Mouse (Mus musculus) cerebellum, postnatal 4 days (tissue): ENCODE results near the gene Ccdc107.

Experiments used
- DNase-seq, 2 experiments: peaks; one replicate each; pipeline ENCODE4 v3.0.0; 2022; ENCODE audit warnings: low spot score in 2 of 2, mixed read lengths in 1 of 2

Ccdc107 gene

DNA sequence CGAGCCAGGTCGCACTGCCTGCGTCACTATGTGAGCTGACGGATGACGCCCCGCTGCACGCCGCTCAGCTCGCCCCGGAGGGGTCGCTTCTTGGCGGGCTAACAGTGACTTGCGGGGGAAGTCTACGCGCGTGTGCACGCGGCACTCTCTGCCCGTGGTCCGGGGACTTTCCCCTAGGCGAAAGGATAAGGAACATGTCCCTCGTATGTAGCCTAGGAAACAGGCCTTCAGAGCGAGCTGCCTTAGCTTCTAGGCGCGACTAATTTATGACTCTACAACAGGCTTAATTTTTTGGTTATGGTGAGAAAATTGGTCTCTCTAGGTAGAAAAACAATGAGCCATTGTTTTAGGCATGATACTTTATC lies at the start of gene Ccdc107:
Ccdc107 (plus strand) TSS at position 80 of the 365 bp plus-strand sequence.
- peak; percentile 68 to 89 for DNase-seq

DNA sequence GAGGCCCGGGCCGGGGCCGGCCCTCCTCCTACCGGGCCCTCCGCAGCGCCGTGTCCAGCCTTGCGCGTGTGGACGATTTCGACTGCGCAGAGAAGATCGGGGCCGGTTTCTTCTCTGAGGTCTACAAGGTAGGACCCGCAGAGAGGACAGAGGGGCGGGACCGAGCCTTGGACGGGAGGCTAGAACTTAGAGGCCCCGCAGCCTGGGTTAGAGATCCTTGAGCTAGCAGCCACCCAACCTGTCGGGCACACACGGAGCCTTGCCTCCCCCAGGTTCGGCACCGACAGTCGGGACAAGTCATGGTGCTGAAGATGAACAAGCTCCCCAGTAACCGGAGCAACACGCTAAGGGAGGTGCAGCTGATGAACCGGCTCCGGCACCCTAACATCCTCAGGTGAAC lies 49.2 kb upstream of the Ccdc107 start:
- DNase-seq, result no peak

DNA sequence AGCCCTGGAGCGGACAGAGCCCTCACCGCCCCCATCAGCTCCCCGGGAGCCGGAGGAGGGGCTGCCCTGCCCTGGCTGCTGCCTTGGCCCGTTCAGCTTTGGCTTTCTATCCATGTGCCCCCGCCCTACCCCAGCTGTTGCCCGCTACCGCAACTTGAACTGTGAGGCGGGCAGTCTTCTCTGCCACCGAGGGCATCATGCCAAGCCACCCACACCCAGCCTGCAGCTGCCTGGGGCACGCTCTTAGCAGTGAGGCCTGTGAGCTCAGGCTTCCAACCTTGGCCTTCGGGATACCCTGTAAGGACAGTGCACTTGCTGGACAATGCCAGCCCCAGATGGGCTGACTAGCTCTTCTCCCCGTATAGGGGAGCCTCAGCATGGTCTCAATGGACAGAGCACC lies 45.4 kb upstream of the Ccdc107 start:
- DNase-seq, result no peak

DNA sequence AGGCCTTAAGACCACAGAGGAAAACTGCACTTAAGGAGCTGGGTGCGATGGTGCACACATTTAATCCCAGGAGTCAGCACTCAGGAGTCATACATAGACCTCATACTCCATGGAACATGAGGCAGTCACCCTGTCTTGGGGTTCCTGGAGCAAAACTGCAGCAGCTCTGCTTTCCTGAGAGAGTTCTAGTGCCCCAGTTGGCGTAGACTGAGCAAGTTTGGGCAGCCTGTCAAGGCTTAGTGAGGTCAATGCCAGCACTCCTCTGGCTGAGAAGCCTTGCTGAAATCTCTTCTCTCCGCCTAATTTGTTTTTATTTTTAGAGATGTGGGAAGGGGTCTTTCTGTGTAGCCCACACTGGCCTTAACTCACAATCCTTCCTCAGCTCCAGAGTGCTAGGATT lies 44.1 kb upstream of the Ccdc107 start:
- DNase-seq, result no peak

GRCm38 (mm10) chr4:43452315-43452714 lies 40.4 kb upstream of the Ccdc107 start:
- no peak for DNase-seq

- DNase-seq, result no peak
Measured at GRCm38 (mm10) chr4:43453413-43453812, 39.3 kb upstream of the Ccdc107 start.

GRCm38 (mm10) chr4:43454041-43454836 lies 38.5 kb upstream of the Ccdc107 start, which contains the start of gene Cd72:
Gene Cd72 (minus strand): TSS chr4:43454628.
- DNase-seq, result no peak

DNA sequence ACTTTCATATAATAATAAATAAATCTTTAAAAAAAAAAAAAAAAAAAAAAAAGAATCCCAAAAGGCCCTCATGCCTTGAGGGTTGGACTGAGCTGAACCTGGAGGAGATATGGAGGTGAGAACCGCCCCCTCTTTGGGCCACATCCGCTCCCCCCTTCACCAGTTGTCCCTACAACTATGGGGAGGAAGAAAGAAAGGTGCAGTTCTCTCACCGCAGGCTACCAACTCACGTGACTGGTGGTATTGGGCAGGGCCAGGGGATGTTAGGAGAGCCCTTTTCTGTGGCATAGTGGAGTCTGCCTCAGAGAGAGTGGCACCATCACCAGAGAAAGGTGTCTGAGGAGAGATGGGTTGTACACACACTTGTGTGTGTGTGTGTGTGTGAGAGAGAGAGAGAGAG lies 36.2 kb upstream of the Ccdc107 start:
- no peak for DNase-seq

DNA sequence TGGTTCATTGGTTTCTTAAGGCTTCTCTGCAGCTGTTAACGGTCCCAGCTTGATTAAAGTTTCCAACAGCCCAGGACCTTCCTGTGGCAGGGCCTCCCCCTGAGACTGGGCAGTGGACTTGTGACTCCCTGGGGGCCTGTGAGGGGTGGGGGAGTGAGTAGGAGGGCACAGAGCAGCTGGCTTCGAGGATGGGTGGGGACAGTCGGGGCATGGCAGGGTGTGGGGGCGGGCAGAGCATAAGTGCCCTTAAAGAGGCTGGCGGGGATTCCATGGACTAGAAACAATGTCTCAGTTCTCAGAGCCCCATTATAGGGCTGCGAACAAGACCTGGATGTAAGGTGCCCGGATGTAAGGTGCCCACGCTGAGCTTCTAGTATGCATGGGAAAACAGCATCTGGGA lies 35.6 kb upstream of the Ccdc107 start:
- DNase-seq, result no peak

DNA sequence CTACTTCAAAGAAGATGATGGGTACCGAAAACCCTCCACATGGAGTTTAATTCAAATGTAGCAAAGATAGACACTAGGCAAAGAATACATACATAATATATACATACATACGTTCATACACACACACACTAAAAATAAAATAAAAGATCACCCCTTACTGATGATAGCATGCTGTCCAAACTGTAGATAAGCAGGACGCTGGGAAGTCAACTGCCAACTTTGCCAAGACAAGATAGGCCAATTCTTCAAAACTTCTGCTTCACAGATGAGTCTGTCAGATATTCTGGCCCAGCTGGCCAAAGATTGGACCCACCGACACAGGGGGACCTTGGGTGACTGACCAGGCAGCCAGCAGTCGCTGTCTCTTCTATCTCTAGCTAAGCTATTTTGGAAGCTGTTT lies 29.6 kb upstream of the Ccdc107 start:
- DNase-seq, result no peak

DNA sequence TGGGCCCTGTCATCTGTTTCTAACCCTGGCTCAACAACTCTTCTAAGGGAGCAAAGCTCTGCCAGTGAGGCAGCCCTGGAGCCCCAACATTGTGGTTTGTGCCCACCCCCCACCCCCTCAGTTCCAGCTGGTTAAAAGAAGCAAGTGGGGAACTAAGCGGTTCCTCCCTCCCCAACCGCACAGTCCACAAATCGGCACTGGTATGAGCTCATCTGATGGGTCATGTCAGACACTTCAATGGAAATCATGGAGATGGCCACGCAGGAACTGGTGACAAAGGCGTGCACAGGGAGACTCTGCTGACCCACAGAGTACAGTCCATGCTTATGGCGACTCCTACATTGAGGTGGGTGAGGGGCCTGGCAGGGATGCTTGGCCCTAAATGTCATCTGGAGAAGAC lies 26.8 kb upstream of the Ccdc107 start:
- DNase-seq, result no peak

DNA sequence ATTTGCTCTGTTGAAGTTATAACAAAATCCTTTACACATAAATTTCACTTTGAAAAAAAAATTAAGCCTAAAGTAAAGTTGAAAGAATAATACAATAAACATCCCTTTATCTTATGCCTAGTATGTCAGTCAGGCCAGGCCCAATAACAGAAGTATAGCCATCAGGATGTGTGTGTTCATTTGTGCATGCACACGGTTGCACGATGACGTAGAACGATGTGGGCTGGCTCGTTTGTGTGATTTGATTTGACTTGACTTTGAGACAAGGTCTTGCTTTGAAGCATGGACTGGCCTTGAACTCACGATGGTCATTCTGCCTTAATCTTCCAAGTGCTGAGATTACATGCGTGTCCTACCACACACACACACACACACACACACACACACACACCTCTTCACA lies 25.8 kb upstream of the Ccdc107 start:
- DNase-seq, result no peak

GRCm38 (mm10) chr4:43470301-43470700 lies 22.4 kb upstream of the Ccdc107 start:
- no peak for DNase-seq

DNA sequence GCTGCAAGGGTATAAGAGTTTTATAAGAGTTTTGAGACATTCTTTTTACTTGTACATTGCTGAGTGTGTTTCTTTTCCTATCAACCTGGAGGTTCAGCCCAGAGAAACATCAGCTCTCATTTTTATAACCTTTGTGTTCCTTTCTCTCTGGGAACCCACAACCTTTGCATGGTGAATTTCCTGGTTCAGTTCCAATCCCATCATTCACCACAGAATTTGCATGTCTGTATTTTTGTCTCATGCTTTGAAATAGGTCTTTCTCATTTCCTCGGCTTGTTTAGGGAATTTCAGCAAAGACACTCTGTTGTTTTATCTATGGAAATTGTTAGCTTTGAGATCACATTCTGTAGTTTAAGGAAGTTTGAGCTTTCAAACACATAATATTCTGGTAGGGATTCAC lies 19.1 kb upstream of the Ccdc107 start:
- DNase-seq, result no peak

- no peak for DNase-seq
Measured at GRCm38 (mm10) chr4:43476604-43477003, 16.1 kb upstream of the Ccdc107 start.

GRCm38 (mm10) chr4:43477857-43478533 lies 14.7 kb upstream of the Ccdc107 start:
- peak; percentile 59 to 72 for DNase-seq

DNA sequence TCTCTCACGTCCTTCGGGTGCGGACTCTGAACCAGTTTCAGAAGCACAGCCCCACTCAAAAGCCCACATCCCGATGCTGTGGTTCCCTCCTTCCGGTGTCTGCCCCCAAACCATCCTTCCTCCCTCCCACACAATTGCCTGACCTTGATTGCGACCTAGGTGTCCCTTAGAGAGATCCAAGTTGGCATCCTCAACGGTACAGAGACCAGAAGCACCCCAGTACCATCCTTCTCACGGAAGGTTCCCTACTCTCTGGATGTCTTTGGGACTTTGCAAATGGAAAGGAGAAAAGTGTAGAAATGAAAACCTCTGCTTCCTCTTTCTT lies 14.2 kb upstream of the Ccdc107 start:
- DNase-seq, result no peak

DNA sequence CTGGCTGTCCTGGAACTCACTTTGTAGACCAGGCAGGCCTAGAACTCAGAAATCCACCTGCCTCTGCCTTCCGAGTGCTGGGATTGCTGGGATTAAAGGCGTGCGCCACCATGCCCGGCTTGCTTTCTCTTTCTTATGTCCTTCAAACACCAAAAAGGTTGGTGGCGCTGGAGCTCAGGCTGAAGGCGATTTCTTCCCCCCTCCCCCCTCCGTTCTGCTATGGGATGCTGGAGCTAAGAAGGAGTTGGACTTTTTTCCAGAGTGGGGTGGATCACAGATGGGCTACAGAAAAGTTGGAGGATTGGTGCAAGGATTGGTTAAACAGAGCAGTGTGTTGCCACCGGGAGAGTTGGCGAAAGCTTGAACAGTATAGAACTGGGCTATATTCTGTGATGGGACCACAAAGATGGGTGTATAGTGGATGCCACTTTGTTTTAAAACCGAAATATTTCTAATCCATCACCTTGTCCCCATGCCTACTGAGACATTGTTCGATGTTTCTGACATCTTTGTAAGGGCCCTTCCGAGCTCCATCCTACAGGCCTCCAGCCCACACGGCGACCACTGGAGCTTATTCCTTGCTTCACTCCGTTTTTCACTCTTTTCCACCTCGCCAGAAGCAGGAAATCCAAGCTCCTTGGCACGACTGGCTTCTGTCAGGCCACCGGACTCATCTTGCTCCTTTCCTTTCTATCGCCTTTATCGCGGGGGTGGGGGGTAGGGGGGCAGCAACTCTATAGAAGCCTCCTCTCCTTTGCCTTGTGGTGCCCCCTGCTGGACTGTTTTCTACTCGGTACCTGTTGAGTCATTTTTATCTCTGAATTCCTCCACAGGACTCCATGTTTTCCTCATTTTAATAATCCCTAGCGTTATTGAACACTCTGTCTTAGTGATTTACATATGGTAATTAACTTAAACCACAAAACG lies 13.5 kb upstream of the Ccdc107 start:
- DNase-seq, result peak in 1 of 2 experiments; percentile 65

- DNase-seq, result no peak
Measured at GRCm38 (mm10) chr4:43480985-43481384, 11.7 kb upstream of the Ccdc107 start.

DNA sequence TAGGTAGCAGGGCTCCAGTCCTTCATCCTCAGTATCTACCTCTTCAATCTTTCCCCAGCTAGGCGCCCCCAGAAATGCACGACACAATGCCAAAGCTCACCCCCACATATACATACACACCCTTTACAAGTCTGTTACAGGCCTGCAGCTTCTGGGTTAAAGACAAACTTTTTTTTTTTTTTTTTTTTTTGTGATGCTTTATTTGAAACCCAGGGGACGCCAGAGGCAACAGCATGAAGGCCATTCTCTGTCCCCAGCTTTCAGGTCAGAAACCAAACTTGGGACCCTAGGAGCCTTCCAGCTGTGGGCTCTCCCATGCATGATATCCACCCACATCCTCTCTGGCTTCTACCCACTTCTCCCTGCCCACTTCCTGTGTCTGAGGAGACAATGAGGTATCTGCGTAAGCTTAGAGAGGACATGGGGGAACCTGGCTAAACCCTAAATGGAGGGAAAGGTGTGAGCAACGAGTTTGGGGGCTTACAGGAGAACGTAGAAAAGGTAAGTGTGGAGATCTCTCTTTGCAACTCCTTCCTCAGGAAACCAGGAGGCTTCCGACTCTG lies 10.7 kb upstream of the Ccdc107 start:
- DNase-seq, result no peak

- DNase-seq, result no peak
Measured at GRCm38 (mm10) chr4:43482591-43482990, 10.1 kb upstream of the Ccdc107 start.

DNA sequence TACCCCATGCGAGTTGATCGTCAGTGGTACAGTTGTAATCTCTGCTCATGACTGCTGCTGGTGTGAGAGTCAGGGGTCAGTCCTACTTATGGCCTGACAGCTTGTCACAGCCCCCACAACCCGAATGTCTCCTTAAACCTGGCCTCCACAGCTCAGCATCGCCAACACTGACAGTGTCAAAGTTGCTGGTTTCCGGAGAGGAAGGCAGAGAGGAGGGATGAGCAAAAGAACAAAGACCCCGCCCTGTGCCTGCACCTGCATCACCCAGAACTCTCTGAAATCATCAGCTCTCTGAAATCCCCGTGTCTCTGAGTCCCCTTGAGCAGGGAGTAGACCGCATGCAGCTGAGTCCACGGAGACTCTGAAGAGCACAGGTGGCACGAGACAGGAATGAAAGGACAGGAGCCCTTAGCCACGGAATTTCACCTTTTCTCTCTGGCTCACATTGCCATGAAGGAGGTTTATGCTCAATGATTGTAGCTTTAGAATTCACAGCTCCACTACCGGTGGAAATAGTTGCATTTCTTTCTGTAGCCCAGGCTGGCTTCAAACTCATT lies 9.1 kb upstream of the Ccdc107 start, which contains the start of gene Sit1:
Sit1 (minus strand) TSS at position 200 of the 557 bp plus-strand sequence.
- no peak for DNase-seq
